28 mouse cellular contexts compared by ENCODE assay signal in genomic region chr6:84044679-84045078, GRCm38 (mm10). TPM values are rescaled to one million over a fixed set of nuclear protein-coding genes. Genes with fewer than 3 reads are reported as not detected.
"Had no signal": no experiment of that assay in that cellular context is flagged by ENCODE, and none has a peak within 500 bp of the region (broad histone marks: within the 10 kb centered on the region; RNA-seq: fewer than 3 reads in every experiment).

No protein-coding gene starts in this region.

- H3K27ac ChIP-seq: gastrocnemius, adult 2 months; heart, embryonic 10.5 days; hindbrain, embryonic 10.5 days; hindbrain, embryonic 12.5 days; hindbrain, embryonic 14.5 days; intestine, embryonic 15.5 days; kidney, embryonic 15.5 days; kidney, postnatal 0 days; layer of hippocampus, adult 2 months; left cerebral cortex, adult 2 months; limb, embryonic 10.5 days; limb, embryonic 12.5 days; liver, embryonic 13.5 days; liver, embryonic 15.5 days had no signal

- H3K9me3 ChIP-seq: heart, embryonic 10.5 days; heart, embryonic 12.5 days; hindbrain, embryonic 10.5 days; hindbrain, embryonic 12.5 days; intestine, embryonic 15.5 days; kidney, embryonic 15.5 days; limb, embryonic 10.5 days; limb, embryonic 12.5 days; liver, embryonic 13.5 days; liver, embryonic 15.5 days had no signal

- H3K36me3 ChIP-seq: hindbrain, embryonic 10.5 days; hindbrain, embryonic 12.5 days; intestine, embryonic 15.5 days; kidney, embryonic 15.5 days; limb, embryonic 10.5 days; limb, embryonic 12.5 days; liver, embryonic 13.5 days; liver, embryonic 15.5 days had no signal

- H3K4me1 ChIP-seq: heart, embryonic 10.5 days; heart, embryonic 12.5 days; hindbrain, embryonic 12.5 days; intestine, embryonic 15.5 days; kidney, embryonic 15.5 days; limb, embryonic 10.5 days; limb, embryonic 12.5 days; liver, embryonic 13.5 days; liver, embryonic 15.5 days had no signal

- H3K4me3 ChIP-seq: gastrocnemius, adult 2 months; heart, embryonic 10.5 days; heart, embryonic 12.5 days; hindbrain, embryonic 10.5 days; hindbrain, embryonic 12.5 days; intestine, embryonic 15.5 days; kidney, embryonic 15.5 days; layer of hippocampus, adult 2 months; left cerebral cortex, adult 2 months; limb, embryonic 10.5 days; limb, embryonic 12.5 days; liver, embryonic 13.5 days; liver, embryonic 15.5 days had no signal

- H3K27me3 ChIP-seq: heart, embryonic 12.5 days; hindbrain, embryonic 12.5 days; intestine, embryonic 15.5 days; kidney, embryonic 15.5 days; limb, embryonic 12.5 days; liver, embryonic 13.5 days; liver, embryonic 15.5 days had no signal

- DNase-seq: gastrocnemius, adult 2 months; gastrocnemius, postnatal 10 days; gastrocnemius, postnatal 25 days; heart, adult 18-20 months; heart, postnatal 10 days; heart, postnatal 4 days; kidney, adult 11 months; kidney, adult 2 months; kidney, adult 9 months; kidney, postnatal 14 days; kidney, postnatal 36 days; liver; liver, embryonic 13.5 days had no signal

- H3K9ac ChIP-seq: heart, embryonic 12.5 days; hindbrain, embryonic 12.5 days; hindbrain, embryonic 14.5 days; intestine, embryonic 15.5 days; kidney, embryonic 15.5 days; limb, embryonic 12.5 days; liver, embryonic 13.5 days; liver, embryonic 15.5 days had no signal

RNA-seq across cellular contexts. Expression of gene Dysf, which starts 36.3 kb away (rescaled TPM):
- total RNA-seq: granulocyte monocyte progenitor cell, adult 5-6 weeks had no signal
- polyA plus RNA-seq: inflammation-experienced regulatory T-cells, adult 6 months had no signal
